Mouse (Mus musculus) embryonic fibroblast, embryonic 13.5 days (primary cell): ENCODE results near the gene Ttll3. TPM values are rescaled to one million over a fixed set of nuclear protein-coding genes. Genes with fewer than 3 reads are reported as not detected.

Source experiments
- H3K27ac ChIP-seq: 2 replicates; pipeline ENCODE4 v1.5.1; 2012; ENCODE audit warnings: low read length, control low read depth, inconsistent platforms; ENCODE audit not compliant: insufficient read depth
- H3K4me1 ChIP-seq: 2 replicates; pipeline ENCODE4 v1.6.1; 2011; ENCODE audit warnings: low read length; ENCODE audit not compliant: control insufficient read depth, insufficient read depth
- H3K4me3 ChIP-seq: 2 replicates; pipeline ENCODE4 v1.5.1; 2011; ENCODE audit warnings: mild to moderate bottlenecking, control low read depth, low read length; ENCODE audit not compliant: insufficient read depth
- CTCF ChIP-seq: IDR thresholded peaks from 2 replicates; pipeline ENCODE4 v1.5.1; 2011; ENCODE audit warnings: mild to moderate bottlenecking, control low read depth, low read length, moderate library complexity, borderline replicate concordance; ENCODE audit not compliant: insufficient read depth
- POLR2A ChIP-seq: IDR thresholded peaks from 2 replicates; pipeline ENCODE4 v1.6.1; 2011; ENCODE audit warnings: low read depth, mild to moderate bottlenecking, control low read depth, low read length, moderate library complexity
- polyA plus RNA-seq: library from polyadenylated mRNA; stranded (reverse); fragments of >200 nt; gene quantifications from 2 replicates; pipeline ENCODE4 v1.2.4, GENCODE M21; 2011; ENCODE audit warnings: low read depth; ENCODE audit not compliant: missing spikeins, insufficient read length

Ttll3 gene
- polyA plus RNA-seq, 1 experiment = 7.7 TPM

DNA sequence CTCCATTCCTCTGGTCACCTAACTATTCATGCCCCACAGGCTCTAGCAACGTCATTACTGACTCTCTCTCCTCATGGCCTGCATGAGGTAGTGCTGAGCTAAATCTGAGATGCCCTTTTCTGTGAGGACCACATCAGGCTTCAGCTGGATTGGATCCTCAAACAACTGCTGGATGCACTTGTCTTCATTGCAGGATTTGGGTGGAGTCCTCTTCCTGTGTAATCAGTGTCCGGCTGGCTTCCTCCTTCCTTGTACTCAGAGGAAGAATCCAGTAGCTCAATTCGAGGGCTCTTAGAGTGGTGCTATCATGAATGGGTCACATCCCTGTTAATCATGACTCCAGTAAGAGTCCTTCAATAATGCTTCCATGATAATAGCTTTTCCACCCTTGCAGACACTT, 35.4 kb upstream of the Ttll3 start:
- TF ChIP-seq CTCF (no peak), POLR2A (no peak)
- Histone ChIP-seq H3K4me3 (no peak overlapping the region), H3K4me1 (no peaks in the 10 kb centered on the region), H3K27ac (no peak overlapping the region)

DNA sequence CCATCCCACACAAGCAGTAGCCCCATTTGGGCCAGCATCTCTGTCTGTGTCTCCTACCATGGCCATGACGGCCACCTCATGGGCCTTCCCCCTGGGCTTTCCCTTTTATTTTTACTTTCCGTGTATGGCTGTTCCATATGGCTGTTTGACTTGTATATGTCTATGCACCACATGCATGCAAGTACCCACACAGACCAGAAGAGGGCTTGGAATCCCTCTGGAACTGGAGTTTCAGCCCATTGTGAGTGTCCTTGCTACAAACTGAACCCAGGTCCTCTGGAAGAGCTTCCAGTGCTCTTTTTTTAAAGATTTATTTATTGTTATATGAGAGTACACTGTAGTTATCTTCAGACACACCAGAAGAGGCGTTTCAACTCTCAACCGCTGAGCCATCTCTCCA, 27.6 kb upstream of the Ttll3 start:
- TF ChIP-seq CTCF (no peak), POLR2A (no peak)
- no peaks in the 10 kb centered on the region for H3K4me1 ChIP-seq
- H3K4me3 ChIP-seq = no peak overlapping the region
- H3K27ac ChIP-seq = no peak overlapping the region

DNA sequence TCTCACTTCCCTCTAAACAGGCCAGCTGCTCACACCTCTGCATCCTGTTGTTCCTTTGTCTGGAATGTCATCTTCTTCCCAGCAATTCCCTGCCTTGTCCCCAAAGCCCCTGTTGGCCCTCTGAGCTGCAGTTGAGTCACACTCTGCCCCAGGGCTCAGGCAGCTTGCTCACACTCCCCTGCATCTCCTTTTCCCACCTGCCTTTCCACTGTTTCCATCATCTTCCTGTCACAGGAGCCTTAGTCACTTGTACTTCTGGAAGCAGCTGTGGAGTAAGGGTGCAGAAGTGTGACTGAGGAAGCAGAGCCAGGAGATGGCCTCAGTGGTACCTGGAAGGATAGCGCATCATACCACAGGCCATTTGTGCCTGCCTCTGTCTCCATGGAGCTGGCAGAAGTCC, 26.8 kb upstream of the Ttll3 start:
- no peak overlapping the region for H3K27ac ChIP-seq
- no peaks in the 10 kb centered on the region for H3K4me1 ChIP-seq
- H3K4me3 ChIP-seq = no peak overlapping the region
- TF ChIP-seq POLR2A (no peak), CTCF (no peak)

DNA sequence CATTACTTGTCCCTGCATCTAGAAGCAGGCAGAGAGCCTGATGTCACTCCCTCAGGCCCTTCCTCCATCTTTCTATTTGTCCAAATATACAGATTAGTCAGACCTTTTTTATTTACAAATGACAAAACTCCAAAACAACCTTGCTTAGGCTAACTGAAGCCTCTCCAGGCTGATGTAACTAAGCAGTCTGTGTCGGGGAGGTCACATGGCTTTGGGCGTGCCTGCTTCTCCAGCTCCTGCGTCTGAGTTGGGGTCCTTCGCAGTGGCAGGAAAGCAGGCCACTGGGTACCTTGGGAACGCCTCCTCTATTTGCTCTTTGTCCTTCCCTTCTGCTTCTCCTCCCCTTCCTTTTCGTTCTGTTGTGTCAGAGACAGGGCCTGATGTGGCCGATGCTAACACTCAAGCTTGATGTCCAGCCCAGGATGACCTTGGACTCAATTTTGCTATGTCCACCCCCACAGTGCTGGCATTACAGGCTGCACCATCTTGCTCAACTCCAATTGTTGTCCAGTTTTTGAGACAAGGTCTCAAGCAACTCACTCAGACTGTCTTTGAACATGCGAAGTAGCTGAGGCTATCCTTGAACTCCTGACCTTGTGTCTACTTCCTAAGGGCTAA, 24.4 kb upstream of the Ttll3 start:
- H3K4me1 ChIP-seq = no peaks in the 10 kb centered on the region
- no peak for TF ChIP-seq CTCF
- no peak for TF ChIP-seq POLR2A
- no peak overlapping the region for H3K27ac ChIP-seq
- no peak overlapping the region for H3K4me3 ChIP-seq

DNA sequence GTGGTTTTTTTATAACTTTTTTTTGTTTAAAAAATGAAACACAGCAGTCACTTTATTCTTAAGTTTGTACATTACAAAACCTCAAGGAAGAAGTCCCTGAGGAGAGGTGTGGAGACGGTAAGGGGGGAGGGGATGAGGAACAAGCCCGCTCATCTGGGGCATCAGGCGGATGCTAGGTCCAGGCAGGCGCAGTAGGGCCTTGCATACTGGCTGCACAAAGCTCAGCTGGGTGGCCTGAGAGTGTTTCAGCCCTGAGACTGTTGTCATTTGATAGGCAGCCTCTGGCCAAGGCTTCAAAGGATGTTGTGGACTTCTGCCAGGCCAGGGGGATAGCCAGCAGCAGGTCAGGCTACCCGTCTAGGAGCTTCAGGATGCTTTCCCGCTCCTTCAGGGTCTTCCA, 22.4 kb upstream of the Ttll3 start:
- Histone ChIP-seq H3K4me3 (no peak overlapping the region), H3K4me1 (no peaks in the 10 kb centered on the region), H3K27ac (no peak overlapping the region)
- TF ChIP-seq POLR2A = no peak
- TF ChIP-seq CTCF = no peak

DNA sequence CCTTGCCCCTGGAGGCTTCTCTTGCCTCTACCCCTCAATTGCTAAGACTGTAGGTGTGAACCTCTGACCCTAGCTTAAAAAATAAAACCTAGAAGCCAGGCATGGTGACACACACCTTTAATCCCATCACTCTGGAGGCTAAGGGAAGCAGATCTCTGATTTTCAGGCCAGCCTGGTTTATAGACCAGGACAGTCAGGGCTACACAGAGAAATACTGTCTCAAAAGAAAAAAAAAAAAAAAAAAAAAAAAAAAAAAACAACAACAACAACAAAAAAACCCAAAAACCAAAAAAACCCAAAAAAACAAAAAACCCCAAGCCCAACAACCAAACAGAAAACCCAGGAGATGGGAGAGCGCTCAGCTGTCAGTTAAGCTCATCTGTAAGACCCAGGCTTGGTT, 21.5 kb upstream of the Ttll3 start:
- TF ChIP-seq POLR2A (no peak), CTCF (no peak)
- Histone ChIP-seq H3K27ac (no peak overlapping the region), H3K4me1 (no peaks in the 10 kb centered on the region), H3K4me3 (no peak overlapping the region)

DNA sequence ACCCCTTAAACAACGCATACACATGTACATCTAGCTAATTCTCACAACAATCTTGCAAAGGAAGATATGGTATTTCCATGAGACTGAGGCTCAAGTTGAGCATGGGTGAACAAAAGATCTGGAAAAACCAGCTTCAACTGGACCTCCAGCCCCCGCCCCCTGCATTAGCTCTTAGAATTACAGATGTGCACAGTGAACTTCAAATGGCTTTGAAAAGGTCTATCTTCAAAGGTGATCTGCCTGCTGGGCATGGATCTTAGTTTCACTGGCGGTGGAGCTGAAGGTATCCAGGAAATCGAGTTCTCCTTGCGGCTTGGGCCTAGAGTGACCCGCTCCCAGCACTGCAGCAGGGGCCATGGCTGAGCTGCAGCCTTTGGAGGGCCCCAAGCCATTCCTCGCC, 20.9 kb upstream of the Ttll3 start:
- no peak overlapping the region for H3K27ac ChIP-seq

DNA sequence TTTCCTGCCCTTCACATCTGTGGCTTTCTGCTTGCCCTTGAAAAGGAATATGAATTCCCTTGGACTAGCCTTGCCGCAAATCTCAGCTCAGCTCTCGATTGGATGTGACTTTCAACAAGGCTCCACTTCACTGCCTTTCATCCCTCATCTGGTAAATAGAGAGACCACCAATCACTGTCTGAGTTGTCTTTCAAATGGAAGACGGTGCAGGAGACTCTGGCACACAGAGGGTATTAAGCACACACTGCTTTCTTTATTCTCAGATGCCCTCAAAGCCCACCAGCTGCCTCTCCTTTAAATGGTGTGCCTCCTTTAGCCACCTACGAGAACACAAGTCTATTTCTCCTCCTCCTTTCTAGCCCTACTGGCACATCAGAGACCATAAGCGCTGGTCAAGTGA, 20.5 kb upstream of the Ttll3 start:
- no peak overlapping the region for H3K4me3 ChIP-seq
- no peak for TF ChIP-seq POLR2A
- TF ChIP-seq CTCF = no peak

More for the DNA sequence above, 20.9 kb upstream of the Ttll3 start:
- no peak overlapping the region for H3K4me3 ChIP-seq
- no peak for TF ChIP-seq POLR2A
- TF ChIP-seq CTCF = no peak
- no peaks in the 10 kb centered on the region for H3K4me1 ChIP-seq

DNA sequence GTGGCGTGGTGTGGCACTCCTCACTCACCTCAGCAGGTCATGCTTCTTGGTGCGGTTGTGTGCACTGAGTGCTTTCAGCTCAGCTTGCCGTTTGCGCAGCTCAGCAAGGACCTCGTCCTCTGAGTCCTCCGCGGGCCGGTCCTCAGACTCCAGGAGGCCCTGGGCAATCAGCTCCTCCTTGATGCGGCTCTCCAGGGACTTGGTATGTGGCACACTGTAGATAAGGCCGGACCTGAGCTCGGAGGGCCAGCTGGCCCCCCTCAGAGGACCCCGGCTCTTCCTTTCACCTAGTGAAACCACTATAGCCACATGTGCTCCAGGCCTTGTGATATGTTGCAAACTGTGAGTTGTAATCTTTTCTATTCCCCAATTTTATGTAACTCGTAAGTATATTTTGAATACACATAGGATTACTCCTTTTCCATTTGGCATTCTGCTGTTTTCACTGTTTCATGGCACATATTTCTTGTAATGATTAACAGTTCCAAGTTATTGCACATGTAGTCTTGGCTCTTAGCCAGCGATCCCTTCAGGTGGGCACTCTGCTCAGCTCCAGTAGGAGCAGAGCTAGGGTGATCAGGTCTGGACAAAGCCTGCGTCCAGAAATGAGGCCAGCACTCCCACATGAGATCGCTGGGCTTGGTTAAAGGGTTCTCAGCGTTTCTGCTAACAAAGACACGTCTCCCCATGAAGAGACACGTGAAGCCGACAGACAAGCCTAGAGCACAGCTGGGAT, 18.7 kb upstream of the Ttll3 start:
- no peak for TF ChIP-seq CTCF
- no peak for TF ChIP-seq POLR2A
- no peak overlapping the region for H3K27ac ChIP-seq
- H3K4me3 ChIP-seq = no peak overlapping the region
- H3K4me1 ChIP-seq = no peaks in the 10 kb centered on the region

More for the DNA sequence above, 20.5 kb upstream of the Ttll3 start:
- Histone ChIP-seq H3K4me1 (no peaks in the 10 kb centered on the region), H3K27ac (no peak overlapping the region)

DNA sequence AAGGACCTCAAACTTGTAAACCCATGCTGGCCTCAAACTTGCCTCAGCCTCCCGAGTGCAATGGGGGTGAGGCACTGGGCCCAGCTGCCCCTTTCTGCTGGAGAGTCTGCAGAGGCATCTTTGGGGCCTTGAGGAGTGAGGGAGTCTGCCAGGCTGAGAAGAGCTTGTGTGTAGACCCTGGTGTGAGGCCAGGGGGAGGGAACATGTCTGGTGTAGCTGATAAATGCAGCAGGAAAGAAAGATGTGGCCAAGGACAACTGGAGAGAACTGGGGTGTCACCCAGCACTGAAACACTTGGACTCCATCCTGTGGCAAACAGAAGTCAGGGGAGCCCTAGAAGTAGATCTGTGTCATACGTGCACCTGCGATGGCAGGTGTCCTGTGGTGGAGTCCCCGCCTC, 15.6 kb upstream of the Ttll3 start:
- H3K4me1 ChIP-seq = no peaks in the 10 kb centered on the region
- H3K4me3 ChIP-seq = no peak overlapping the region
- TF ChIP-seq POLR2A (no peak), CTCF (no peak)
- H3K27ac ChIP-seq = no peak overlapping the region
